Mouse (Mus musculus): Measurements from ENCODE around the gene Slc9a4.

GRCm38 (mm10) chr1:40546645-40547044 lies 33.2 kb upstream of the Slc9a4 start:
- TF ChIP-seq MYOD1 (IDR thresholded peaks at IDR 0.05; ENCODE audit: control insufficient read depth, insufficient read length, low read depth) (no peak), CTCF (IDR thresholded peaks at IDR 0.05; ENCODE audit: control insufficient read depth, insufficient read depth, insufficient read length) (no peak), MAX (IDR thresholded peaks at IDR 0.05) (no peak), USF1 (IDR thresholded peaks at IDR 0.05; ENCODE audit: low read depth) (no peak)
